Mouse (Mus musculus) cerebellum, postnatal 4 days (tissue): ENCODE results near the gene Iqck.

Experiments
- DNase-seq, 2 experiments: peaks; one replicate each; pipeline ENCODE4 v3.0.0; 2022; ENCODE audit warnings: low spot score in 2 of 2, mixed read lengths in 1 of 2

Iqck gene

DNA sequence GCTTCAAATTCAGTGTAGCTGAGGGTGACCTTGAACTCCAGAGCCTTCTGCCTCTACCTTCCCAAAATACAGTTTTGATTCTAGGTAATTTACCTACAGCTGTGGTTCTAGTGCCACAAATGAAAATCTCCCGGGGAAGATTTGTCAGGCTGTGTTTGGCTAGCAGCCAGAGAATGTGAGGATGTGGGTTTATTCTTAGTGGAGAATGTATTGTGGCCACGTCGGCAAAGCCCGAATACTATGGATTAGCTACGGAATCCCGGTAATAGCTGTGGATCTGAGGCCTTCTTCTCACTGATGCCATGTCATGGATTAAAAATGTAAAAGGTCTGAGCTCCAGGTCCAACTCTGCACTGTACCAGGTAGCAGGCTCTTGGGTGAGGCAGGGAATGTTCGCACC is 94.2 kb downstream of the Iqck start:
- DNase-seq: no peak

DNA sequence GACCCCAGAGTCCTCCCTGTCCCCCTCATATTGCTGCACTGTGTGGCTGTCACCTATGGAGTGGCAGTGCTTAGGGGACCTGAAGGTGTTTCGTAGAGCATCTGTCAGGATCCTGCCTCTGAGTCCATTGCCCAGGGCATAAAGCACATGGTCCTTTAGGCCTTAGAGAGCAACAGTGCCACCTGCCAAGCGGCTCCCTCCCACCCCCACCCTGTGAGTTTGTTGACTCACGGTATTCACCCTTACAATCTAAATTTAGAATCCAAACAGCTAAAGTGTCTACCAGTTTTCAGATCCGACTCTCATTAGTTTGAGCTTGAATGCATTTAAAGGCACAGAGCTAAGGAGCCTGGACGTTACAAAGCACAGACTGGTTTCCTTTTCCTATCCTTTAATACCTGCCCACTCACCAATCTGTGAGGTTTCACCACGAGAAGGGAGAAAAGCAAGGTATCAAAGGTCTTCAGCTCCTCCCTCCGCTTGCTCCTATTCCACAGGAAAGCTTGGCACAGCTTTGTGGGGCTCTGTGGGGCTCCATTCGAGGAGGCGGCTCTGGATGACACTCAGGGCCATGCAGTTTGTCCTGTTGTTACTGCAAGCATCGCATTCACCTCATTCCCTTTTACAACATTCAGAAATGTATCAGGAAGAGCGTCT is 98.2 kb downstream of the Iqck start:
- DNase-seq: no peak

DNA sequence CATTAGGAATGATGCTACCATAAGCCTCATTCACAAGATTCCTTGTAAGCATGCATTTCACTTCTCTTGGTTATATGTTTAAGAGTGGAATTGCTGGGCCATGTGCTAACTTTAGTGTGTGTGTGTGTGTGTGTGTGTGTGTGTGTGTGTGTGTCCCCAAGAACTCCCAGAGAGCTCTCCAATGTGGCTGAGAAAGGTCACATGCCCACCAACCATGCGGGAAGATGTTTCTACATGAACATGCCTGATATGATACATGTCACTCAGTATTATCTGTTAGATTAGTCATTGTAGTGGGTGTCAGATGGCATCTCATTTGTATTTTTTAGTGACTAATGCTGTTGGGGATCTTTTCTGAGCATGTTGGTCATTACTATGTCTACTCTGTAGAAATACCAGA is 99.4 kb downstream of the Iqck start:
- no peak for DNase-seq

DNA sequence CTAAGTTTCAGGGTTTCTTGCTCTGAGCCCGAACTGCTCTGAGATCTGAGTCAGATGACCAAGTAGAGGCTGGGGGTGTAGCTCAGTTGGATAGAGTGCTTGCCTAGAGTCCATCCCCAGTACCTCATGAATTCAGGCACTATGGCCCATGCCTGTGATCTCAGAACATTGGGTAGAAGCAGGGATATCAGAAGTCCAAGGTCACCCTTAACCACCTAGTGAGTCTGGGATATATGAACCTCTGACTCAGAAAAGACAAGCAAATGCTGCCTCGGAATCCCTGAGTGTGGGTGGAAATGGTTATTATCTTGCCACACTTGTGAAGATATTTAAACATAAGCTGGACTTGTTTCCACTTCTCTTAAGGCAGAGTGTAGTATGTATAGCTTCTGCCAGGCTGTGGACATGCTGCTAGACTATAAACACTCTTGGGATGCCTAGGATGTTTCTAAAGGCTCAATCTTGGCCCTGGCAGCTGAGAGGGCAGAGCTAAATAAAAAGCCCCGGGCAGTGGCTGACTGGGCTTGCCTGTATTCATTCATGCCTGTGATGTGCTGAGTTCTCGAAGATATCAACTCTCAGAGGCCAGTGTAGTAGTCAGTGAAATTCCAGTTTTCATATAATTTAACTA is 101.2 kb downstream of the Iqck start:
- no peak for DNase-seq

DNA sequence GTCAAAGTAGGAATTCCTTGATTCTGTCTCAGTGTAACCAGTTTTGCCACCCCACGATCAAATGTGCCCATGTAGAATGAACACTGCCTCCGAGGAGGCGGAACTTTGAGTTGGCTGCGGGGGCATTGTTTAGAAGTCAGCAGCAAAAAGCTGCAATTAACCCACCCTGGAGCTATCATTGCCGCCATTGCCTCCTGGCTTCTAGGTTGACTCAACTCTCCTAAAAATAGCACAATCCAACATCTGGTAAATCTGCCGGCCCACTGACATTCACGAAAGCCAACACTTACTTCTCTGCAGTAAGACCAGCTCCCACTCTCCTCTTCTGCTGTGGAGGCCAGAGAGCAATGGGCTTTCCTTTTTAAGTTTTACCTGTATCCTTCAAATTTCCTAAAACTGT is 103.7 kb downstream of the Iqck start:
- no peak for DNase-seq

DNA sequence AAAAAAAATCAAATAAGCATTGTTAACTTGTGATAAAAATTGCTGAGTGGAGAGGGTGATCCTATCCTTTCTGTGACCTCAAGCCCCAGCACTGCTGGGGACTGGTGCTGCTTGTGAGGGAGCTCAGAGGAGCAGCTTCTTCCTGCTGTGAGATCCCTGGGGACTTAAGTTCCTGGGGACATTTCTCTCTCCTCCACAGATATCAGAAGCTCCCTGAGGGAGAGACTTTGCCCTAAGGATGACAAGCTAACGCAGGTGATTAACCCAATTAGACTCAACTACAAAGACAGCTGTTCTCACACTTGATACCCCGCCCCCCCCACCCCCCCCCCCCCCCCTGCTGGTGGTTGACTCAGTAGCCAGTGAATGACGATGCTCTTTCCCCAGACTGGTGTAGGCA is 109.2 kb downstream of the Iqck start:
- no peak for DNase-seq

DNA sequence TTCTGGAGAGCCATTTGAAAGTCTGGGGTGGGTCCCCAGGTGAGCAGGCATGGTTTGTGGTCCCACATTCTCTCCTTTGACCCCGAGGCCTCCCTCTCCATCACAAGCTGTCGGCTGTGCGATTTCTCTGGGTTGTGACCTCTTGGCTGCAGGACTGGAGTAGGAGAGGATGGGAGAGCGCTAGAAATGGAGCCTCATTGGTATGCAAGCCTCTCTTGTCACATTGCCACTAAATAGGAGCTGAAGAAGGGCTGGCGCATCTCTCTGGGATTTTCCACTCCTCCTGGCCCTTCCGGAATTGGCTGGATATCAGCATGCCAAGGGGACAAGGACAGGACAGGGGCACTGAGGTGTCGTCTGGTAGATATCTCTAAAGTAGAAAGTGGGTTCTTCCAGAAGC is 109.6 kb downstream of the Iqck start:
- no peak for DNase-seq

DNA sequence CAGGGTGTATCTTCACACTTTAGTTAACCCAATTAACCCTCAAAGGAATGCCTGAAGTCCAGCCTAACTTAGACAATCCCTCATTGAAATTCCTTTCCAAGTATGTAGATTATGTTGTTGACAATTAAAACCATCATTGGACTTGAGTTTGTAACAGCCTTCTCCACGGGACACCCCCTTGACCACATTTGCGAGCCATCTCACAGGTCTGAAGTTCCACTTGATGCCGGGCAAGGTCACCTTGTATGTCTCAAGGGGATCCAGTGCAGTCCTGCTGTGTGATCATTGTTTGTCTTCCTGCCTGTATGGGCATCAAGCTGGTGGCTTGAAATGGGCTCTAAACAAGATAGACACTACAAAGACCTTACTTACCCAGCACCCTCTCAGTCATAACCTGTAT is 113.3 kb downstream of the Iqck start:
- DNase-seq: no peak

DNA sequence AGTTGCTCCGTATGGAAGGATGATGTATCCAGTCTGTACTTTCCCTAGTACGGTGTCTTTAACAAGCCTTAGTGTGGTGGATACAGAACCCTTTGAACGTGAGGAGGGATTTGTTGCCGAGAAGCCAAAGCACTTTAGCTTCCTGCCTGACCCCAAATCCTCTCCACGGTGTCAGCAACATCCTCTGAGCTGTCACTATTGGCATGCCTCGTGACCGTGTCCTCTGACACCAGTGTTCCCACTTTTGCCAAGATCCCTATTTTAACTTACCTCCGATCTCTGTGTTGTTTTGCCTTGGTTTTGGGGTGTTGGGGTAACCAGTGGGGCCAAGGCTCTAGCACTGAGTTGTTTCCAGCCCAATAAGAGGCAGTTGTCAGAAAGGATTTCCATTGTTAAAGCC is 115.9 kb downstream of the Iqck start:
- DNase-seq: no peak

DNA sequence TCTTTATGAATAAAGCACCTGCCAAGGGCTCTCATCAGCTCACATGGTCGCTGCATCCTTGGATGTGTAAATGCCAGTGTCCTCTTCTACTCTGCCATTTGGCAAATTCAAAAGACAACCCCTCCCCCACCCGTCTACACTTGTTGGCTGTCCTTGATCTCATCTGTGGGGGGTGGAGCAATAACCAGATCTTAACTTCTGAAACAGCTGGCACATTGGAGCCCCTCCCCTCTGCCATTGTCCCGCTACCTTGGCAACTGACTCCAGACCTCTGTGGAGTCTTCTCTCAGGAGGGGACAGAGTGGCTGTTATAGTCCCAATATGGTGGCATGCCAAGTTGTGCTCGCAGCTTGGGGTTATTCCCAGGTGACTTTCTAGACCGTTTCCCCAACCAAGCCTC is 116.8 kb downstream of the Iqck start:
- no peak for DNase-seq

DNA sequence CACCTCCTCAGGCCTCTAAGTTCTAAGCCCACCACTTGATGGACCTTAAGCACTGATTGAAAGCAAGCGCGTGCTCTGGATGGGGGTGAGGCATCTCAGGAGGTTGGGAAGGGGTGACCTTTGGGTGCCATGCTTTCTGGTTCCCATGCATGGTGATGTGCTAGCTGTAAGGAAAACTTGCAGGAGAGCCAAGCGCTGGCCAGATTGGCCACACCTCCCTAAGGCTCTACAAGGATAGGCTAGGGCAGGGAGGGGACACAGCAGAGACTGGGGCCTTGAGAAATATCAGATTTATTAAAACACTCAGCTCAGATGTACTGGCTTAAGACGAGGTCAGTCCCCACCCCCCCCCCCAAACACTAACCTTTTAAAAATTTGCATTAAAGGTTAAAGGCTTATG is 117.8 kb downstream of the Iqck start:
- no peak for DNase-seq

DNA sequence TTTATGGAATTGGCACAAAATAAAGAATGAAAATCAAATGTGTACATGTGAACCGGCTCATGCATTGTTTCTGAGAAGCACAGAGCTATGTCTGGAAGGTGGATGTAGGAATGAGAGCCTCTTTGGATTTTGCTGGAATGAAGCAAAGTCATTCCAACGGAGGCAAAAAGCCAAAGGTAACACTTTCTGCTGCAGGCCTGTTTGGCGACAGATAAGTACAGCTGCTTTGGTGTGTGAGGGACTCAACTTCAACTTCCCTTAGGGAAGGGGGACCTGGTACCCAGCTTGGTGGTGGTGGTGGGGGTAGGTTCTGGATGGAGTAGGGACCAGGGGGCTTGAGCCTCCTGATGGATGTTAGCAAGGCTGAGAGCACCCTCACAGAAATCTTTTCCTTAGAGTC is 120.3 kb downstream of the Iqck start:
- no peak for DNase-seq

DNA sequence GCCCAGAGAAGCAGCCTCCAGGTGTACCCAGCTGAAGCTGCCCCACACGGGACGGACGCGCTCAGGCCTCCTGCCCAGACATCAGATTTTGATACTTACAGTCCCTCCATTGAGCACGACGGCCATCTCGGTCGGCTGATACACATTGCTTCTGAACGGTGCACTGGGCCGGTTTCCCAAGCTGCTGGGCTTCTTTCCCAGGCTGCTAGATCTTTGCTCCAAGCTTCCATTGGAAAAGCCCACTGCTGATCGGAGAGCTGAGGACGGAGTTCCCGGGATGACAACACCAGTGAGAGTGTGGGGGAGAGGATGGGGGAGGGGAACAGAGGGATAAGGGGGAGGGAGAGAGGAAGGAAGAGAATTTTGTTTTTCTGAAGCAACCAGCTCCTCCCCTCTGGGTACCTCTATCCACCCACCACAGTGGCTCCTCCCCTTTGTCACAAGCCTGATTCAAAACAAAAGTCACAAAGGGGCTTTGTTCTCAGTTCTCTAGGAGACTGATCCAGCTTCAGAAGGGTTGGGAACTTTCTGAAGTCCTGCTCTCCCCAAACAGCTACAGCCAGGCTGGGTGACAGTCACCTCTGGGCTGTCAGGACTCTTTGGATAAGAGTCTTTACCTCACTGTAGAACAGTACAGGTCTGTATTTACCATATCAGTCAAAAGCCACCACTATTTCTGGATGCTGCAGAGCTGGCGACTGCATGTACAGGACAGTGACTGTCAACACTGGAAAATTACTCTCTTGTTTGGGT is 121.0 kb downstream of the Iqck start:
- peak in 1 of 2 experiments; percentile 53 for DNase-seq

DNA sequence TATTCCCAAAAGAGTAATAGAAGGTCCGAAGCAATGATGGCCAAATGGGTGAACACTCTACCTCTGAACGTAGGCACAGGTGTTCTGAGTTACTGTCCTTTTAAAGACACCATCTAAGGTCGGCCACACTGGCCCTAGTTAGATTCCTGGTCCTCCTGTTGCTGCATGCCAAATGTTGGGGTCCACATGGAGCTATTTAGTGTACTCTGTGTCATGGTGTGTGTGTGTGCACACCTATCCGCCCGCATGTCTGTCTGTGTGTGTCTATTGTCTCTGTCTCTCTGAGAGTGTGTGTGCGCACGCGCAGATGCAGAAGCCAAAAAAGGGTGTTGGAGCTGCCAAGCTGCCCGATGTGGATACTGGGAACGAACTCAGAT is 121.6 kb downstream of the Iqck start:
- DNase-seq: no peak

DNA sequence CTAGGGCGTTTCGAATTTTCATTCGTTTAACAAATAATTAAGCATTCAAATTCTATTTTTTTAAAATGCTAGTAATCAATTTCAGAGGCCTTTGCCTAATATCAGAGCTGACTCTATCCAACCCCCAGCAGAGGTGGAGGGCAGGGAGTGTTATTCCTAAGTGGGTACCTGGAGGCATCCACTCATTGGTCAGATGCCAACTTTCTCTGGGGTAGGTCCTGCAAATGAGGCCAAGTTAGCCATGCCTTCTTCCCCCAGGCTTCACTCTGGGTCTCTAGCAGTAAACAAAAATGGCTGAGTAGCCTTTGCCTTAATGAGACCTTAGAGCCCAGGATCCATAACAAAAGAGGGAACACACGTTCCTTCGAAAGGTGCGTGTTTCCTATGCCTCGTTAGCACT is 123.6 kb downstream of the Iqck start:
- DNase-seq: no peak

DNA sequence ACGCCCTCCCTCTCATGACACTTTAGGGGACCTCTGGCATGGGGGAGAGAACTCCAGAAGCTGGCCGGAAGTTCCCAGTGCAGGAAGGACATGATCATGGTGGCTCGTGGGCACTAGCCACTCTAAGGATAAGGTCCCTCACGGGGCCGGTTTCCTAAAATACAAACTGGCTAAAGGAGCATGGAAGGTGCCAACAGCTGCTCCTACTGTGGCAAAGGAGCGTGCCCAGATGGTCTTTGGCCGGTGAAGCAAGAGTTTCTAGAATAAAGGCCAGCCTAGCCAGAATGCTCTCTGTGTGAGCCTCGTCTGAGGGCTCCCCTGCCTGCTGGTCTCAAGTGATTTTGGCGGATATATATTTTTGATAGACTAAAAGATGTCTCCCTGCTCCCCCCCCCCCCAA is 124.2 kb downstream of the Iqck start:
- DNase-seq: no peak

DNA sequence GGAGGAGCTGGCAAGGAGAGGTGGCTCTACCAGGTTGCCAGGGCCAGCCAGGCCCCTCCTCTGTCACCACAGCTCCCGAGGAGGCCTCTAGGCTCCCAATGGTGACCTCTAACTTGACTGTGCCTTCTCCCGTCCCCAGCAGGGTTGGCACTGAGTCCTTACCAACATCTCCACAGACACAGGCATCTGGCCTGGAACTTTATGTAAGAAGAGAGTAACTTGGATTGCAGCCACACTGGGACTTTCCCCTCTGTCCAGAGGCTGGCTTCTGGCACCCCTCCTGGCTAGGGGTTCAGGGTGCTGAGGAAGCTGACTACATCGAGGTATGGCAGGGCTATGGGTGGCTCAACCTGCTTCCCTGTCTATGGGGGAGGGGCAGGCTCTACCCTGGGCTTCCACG is 125.8 kb downstream of the Iqck start:
- no peak for DNase-seq

DNA sequence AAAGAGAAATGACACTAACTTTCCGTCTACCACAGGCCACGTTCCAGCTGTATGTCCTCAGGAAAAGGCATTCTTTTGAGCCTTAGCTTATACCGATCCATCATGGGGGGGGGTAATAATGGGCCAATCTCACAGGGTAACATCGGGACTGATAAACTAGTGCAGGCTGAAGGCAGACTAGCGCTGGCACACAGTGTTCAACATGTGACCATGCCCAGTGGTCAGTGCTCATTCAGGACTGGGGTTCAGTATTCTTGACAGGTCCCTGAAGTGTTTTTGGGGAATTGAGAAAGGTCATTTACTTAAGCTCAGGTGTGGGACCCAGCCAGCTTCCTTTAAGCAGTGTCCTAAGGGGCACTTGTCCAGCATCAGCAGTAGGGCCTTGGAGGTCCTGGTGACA is 126.3 kb downstream of the Iqck start:
- no peak for DNase-seq

DNA sequence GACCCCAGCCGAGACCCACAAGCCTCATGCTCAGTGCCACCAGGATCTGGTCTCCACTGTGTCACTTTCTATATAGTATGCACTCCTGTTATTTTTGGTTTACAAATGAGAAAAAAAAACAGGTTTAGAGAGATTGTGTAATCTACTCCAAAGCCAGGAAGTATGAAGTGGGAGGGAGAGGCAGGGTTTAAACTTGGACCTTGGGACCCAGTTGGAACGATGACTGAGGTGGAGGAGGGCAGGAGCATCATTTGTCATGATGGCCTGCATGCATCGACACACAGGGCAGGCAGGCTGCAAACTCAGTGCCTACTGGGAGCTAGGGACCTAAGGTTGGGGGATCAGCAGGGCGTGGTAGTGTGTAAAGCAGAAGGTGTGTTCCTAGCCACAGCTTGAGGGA is 127.0 kb downstream of the Iqck start:
- DNase-seq: no peak

DNA sequence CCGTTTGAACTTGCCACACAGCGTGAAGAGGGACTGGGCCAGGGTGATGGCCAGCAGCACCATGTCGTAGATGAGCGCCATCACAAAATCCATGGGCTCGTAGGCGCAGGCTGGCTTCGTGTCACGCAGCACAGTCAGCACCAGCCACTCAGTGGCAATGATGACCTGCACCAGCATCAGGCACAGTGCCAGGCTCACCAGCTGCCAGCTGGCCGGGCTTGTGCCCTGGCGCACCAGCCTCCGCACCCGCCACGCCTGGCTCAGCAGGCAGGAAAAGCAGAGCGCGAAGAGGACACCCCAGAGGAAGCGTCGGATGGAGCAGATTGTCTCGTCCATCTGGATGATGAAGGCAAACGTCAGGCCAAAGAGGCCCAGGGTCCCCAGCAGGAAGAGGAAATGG is 128.4 kb downstream of the Iqck start:
- DNase-seq: peak; percentile 57 to 91

DNA sequence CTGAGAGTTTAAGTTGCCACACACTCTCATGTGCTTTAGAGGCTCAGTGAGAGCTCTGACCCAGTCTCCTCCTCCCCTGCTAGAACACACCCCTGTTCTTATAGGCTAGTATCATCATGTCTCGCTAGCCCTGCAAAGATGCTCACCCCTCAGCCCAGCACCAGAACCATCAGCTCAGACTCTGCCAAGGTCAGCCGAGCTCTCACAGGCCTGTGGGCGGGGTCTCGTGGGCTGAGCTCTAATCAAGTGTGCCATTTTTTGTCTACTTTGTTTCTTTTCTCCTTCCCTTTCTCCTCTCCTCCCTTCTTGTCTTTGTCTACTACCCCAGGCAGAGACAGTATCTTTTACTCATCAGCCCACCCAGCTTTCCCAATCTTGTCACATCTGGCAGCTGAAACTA is 130.2 kb downstream of the Iqck start:
- DNase-seq: no peak

DNA sequence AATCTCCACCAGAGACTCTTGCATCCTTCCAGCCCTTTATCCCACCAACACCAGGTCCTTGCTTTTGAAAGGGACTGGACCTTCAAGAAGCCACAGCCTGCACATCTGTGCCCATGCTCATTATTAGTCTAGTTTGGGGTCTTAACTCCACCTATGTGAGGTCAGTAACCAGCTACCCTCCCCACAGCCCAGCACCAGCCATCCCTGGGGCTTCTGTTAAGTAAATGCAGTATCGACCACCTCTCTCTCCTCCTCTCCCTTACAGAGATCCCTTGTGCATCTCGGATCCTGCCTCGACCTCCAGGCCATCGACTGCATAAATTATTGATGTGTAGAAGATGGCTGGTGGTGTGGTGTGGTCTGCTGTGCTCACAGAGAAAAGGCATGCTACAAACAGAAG is 130.8 kb downstream of the Iqck start:
- DNase-seq: no peak

DNA sequence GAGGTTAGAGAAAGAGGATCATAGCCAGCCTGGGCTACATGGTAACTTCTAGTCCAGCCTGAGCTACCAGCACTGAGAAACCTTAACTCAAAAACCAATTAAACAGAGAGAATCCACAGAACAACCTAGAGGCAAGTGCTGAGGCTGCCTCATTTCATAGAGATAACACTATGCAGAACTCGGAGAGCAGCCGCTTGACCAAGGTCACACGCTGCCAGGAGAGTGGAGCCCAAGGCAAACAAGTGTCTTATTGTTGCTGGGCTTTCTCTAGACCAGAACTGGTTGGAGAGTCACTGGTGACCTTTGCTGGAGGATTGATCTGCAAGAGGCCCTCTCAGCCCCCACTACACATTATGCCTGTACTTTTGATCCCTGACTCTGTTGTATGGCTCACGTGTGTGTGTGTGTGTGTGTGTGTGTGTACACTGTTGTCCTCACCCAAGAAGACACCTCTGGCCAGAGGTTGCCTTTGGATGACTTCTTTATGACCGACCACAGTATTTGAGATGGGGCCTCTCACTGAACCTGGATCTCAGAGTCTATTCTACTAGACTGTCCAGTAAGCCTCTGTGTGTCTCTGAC is 133.8 kb downstream of the Iqck start:
- no peak for DNase-seq
